Mouse (Mus musculus) embryo, embryonic 11.5 days (tissue): ENCODE results near the gene Lmntd2.

Source experiments
- DNase-seq: peaks from one replicate; pipeline ENCODE4 v3.0.0-alpha.2; 2012; ENCODE audit warnings: low read depth, low spot score

The Lmntd2 gene

GRCm38 (mm10) chr7:141215880-141216733, 2.2 kb upstream of the Lmntd2 start:
- no peak for DNase-seq

GRCm38 (mm10) chr7:141215101-141215879, 1.4 kb upstream of the Lmntd2 start, which contains the start of gene Rassf7:
TSS of gene Rassf7 (plus strand) at chr7:141215860.
- DNase-seq, result peak; percentile 92

GRCm38 (mm10) chr7:141214310-141214709, 430 bp upstream of the Lmntd2 start:
- no peak for DNase-seq

- no peak for DNase-seq
These were observed 747 bp downstream of the Lmntd2 start for GRCm38 (mm10) chr7:141213133-141213532.

GRCm38 (mm10) chr7:141210606-141211131, 3.2 kb downstream of the Lmntd2 start:
- DNase-seq, result no peak

GRCm38 (mm10) chr7:141210137-141210536, 3.7 kb downstream of the Lmntd2 start:
- no peak for DNase-seq

GRCm38 (mm10) chr7:141209526-141209925, 4.4 kb downstream of the Lmntd2 start:
- no peak for DNase-seq

GRCm38 (mm10) chr7:141206182-141206937, 7.5 kb downstream of the Lmntd2 start:
- DNase-seq, result no peak

- DNase-seq, result no peak
These were observed 8.4 kb downstream of the Lmntd2 start for GRCm38 (mm10) chr7:141205504-141205903.

GRCm38 (mm10) chr7:141204546-141204945, 9.3 kb downstream of the Lmntd2 start:
- no peak for DNase-seq

GRCm38 (mm10) chr7:141198121-141198520, 15.8 kb downstream of the Lmntd2 start:
- DNase-seq, result no peak

- no peak for DNase-seq
These were observed 17.1 kb downstream of the Lmntd2 start for GRCm38 (mm10) chr7:141196619-141197282.

- no peak for DNase-seq
These were observed 18.1 kb downstream of the Lmntd2 start for GRCm38 (mm10) chr7:141195754-141196153.

- DNase-seq, result peak; percentile 91
These were observed 19.1 kb downstream of the Lmntd2 start for GRCm38 (mm10) chr7:141194830-141195229.

GRCm38 (mm10) chr7:141194409-141194808, 19.5 kb downstream of the Lmntd2 start:
- no peak for DNase-seq

- peak; percentile 96 for DNase-seq
These were observed 19.9 kb downstream of the Lmntd2 start, which contains the start of the genes Hras and Lrrc56 for GRCm38 (mm10) chr7:141193948-141194347. TSS of gene Hras (minus strand) at chr7:141194005. TSS of gene Lrrc56 (plus strand) at chr7:141194157.

- no peak for DNase-seq
These were observed 20.5 kb downstream of the Lmntd2 start for GRCm38 (mm10) chr7:141193348-141193856.

- DNase-seq, result no peak
These were observed 21.0 kb downstream of the Lmntd2 start for GRCm38 (mm10) chr7:141192776-141193347.

- no peak for DNase-seq
These were observed 21.8 kb downstream of the Lmntd2 start for GRCm38 (mm10) chr7:141191796-141192685.
